Mouse (Mus musculus): ENCODE data around the gene Crtc1. TPM values are rescaled to one million over a fixed set of nuclear protein-coding genes. Genes with fewer than 3 reads are reported as not detected.

The Crtc1 gene
- polyA plus RNA-seq, 1 experiment from 2014 or later = 16.4 TPM

DNA sequence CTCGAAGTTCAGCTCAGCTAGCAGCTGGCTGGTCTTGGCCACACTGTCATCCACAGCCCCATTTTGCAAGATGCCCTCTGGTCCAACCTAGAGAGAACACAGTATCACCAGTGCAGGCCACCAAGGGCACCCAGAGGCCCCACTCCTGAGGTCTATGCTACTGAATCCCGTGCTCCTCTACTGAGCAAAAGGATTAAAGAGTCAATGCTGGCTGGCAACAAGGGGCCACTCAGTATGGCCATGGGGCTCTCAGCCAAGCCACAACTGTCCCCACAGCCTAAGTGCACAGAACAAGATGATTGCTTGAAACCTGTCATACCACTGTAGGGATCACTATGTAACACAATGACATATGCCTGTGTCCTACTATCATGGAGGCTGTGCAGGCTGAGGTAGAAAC, 95.1 kb downstream of the Crtc1 start:
- no peak for DNase-seq (ENCODE audit: extremely low spot score, low spot score)
- Histone ChIP-seq H3K27ac (no peak overlapping the region), H3K4me3 (no peak overlapping the region), H3K4me1 (peaks cover 35% of the 10 kb centered on the region), H3K36me3 (replicated peaks) (peaks cover 96% of the 10 kb centered on the region), H3K27me3 (ENCODE audit: poor library complexity, severe bottlenecking) (no peaks in the 10 kb centered on the region), H3K9me3 (no peaks in the 10 kb centered on the region)
- 90% methylated on average over 2 of the region's 2 CpGs for WGBS

DNA sequence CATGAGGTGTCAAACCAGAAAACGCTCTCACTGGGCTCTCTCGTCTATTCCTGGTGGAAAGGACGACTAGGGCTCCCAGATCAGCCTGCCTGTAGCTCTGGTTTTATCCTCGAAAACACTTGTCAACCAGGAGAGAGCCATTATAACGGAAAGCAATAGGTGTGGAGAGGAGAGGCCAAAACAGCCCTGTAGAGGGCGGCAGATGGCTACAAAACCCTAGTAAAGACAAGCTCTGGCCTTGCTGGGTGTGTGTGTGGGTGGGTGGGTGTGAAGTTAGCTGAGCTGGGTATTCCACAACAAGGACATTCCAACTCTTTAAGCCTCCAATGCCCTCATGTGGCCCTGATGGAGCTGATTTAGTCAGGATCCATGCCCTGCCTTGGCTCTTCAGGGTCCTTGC, 95.7 kb downstream of the Crtc1 start:
- H3K27ac ChIP-seq = no peak overlapping the region
- WGBS = 69% methylated on average over 6 of the region's 6 CpGs

DNA sequence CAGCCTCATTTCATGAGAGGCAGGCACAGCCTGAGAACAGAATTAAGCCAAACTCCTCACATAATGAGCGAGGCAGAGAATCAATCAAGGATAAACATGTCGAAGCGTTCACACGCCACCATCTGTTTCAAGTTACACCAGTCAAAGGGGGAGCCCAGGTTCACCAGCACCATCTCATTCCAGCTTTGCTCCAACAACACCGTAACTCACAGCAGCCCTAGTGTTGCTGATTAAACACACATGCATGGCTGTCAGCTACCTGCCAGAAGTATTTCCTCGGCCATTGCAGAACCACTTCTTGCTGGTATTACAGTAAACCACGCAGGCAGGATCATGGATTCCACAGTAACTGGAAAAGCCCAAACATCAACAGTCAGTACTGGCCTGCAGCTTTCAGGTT, 96.3 kb downstream of the Crtc1 start:
- DNase-seq (ENCODE audit: extremely low spot score, low spot score) = no peak
- H3K27me3 ChIP-seq (ENCODE audit: poor library complexity, severe bottlenecking) = no peaks in the 10 kb centered on the region
- H3K4me3 ChIP-seq = no peak overlapping the region
- peaks cover 23% of the 10 kb centered on the region; the same call in 1 of the 2 replicates for H3K4me1 ChIP-seq
- no peak overlapping the region for H3K27ac ChIP-seq
- WGBS = 76% methylated on average over 7 of the region's 7 CpGs
- peaks cover 96% of the 10 kb centered on the region for H3K36me3 ChIP-seq (replicated peaks)
- no peaks in the 10 kb centered on the region for H3K9me3 ChIP-seq

More for the DNA sequence above, 95.7 kb downstream of the Crtc1 start:
- Histone ChIP-seq H3K36me3 (replicated peaks) (peaks cover 96% of the 10 kb centered on the region), H3K4me1 (peaks cover 29% of the 10 kb centered on the region), H3K9me3 (no peaks in the 10 kb centered on the region), H3K4me3 (no peak overlapping the region), H3K27me3 (ENCODE audit: poor library complexity, severe bottlenecking) (no peaks in the 10 kb centered on the region)
- DNase-seq (ENCODE audit: extremely low spot score, low spot score) = no peak

DNA sequence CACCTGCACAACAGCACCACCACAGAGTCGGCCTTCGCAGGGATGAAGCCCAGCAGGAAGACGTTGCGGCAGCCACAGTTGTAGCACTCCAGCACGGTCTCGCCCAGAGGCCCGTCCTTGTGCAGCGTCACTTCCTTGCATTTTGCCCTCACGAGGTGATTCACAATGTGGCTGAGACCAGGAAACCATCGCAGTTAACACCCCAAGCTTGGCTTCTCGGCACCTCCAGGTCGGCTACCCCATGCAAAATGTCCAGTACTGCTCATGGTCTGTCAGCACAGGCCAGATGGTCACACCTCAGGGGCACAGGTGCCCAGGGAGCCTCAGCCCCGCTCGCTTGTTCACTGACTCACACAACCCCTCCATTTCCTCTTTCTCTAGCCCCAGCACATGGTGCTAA, 97.4 kb downstream of the Crtc1 start:
- 96% methylated on average over 14 of the region's 14 CpGs for WGBS
- DNase-seq (ENCODE audit: extremely low spot score, low spot score) = no peak
- peaks cover 96% of the 10 kb centered on the region for H3K36me3 ChIP-seq (replicated peaks)

DNA sequence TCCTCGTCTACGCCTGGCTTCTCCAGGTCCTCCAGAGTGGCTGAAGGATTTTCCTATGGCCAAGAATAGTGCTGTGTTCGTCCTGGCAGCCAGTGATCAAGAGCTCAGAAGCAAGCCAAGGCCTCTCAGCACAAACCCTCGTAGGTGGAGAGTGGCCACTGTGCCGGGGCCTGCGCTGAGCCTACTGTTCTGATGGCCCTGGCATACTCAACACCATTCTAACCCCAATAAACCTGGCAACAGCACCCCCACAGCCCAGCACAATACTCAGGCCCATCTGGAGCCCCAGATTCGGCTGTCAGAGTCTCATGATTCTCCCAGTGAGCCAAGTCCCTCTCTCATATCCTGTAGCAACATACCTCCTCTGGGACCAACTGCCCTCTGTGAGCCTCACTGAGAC, 98.7 kb downstream of the Crtc1 start:
- H3K4me3 ChIP-seq = no peak overlapping the region
- peaks cover 97% of the 10 kb centered on the region for H3K36me3 ChIP-seq (replicated peaks)
- no peaks in the 10 kb centered on the region for H3K9me3 ChIP-seq
- 93% methylated on average over 7 of the region's 7 CpGs for WGBS
- no peak for DNase-seq (ENCODE audit: extremely low spot score, low spot score)
- H3K4me1 ChIP-seq = peaks cover 20% of the 10 kb centered on the region; the same call in 1 of the 2 replicates
- H3K27me3 ChIP-seq (ENCODE audit: poor library complexity, severe bottlenecking) = no peaks in the 10 kb centered on the region
- no peak overlapping the region for H3K27ac ChIP-seq

More for the DNA sequence above, 97.4 kb downstream of the Crtc1 start:
- Histone ChIP-seq H3K27me3 (ENCODE audit: poor library complexity, severe bottlenecking) (no peaks in the 10 kb centered on the region), H3K27ac (no peak overlapping the region), H3K4me1 (peaks cover 20% of the 10 kb centered on the region; the same call in 1 of the 2 replicates), H3K4me3 (no peak overlapping the region), H3K9me3 (no peaks in the 10 kb centered on the region)

DNA sequence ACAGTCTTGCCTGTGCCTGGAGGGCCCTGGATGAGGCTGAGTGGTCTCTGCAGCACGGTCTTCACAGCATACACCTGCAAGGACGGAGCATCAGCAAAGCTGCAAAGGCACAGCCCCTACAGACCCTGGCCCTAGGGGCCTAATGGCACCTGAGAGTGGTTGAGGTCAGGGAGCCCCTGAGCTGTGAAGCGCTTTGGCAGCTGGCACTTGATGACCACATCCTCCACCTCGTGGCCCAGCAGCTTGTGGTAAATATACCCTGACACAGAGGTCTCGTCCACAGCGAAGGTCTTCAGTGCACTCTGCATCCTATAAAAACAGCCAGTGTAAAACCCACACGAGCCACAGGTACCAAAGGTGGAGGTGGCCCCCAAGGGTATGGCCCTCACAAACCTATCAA, 100.4 kb downstream of the Crtc1 start:
- 90% methylated on average over 7 of the region's 7 CpGs for WGBS
- H3K36me3 ChIP-seq (replicated peaks) = peaks cover 100% of the 10 kb centered on the region

DNA sequence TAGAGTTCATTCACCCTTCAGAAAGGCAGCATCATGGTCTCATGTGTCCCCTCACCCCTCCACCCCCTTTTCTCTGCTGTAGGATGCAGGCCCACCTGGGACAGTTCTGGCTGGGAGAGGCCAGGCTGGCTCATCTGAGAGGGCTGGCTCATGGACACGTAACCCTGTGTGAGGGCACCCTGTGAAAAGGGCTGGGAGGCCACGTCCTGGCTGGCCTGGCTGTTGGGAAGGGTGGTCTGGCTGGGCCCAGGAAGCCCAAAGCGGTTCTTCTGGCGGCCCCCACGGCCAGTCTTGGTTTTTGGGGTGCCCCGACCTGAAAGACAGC, 106.5 kb downstream of the Crtc1 start:
- peaks cover 91% of the 10 kb centered on the region for H3K36me3 ChIP-seq (replicated peaks)
- H3K27me3 ChIP-seq (ENCODE audit: poor library complexity, severe bottlenecking) = peaks cover 35% of the 10 kb centered on the region
- no peak overlapping the region for H3K27ac ChIP-seq
- no peak for DNase-seq (ENCODE audit: extremely low spot score, low spot score)
- WGBS = 97% methylated on average over 6 of the region's 6 CpGs
- no peaks in the 10 kb centered on the region for H3K9me3 ChIP-seq
- H3K4me1 ChIP-seq = peaks cover 45% of the 10 kb centered on the region
- H3K4me3 ChIP-seq = no peak overlapping the region

More for the DNA sequence above, 100.4 kb downstream of the Crtc1 start:
- Histone ChIP-seq H3K9me3 (no peaks in the 10 kb centered on the region), H3K4me3 (no peak overlapping the region), H3K27me3 (ENCODE audit: poor library complexity, severe bottlenecking) (no peaks in the 10 kb centered on the region), H3K27ac (no peak overlapping the region), H3K4me1 (peaks cover 16% of the 10 kb centered on the region; the same call in 1 of the 2 replicates)
- no peak for DNase-seq (ENCODE audit: extremely low spot score, low spot score)

Other genes starting within 250 kb of the Crtc1 start
- gene Slc25a42, start 227.3 kb downstream of the Crtc1 start, polyA plus RNA-seq (2016; fragmentation: Nextera tagmentation; extraction: Ambion mirVana) = 2.2 and 2.6 TPM in 2 replicates
- gene Sugp2, start 205.4 kb downstream of the Crtc1 start, polyA plus RNA-seq (2016; fragmentation: Nextera tagmentation; extraction: Ambion mirVana) = 55.7 and 56.7 TPM in 2 replicates
- gene Armc6, start 205.1 kb downstream of the Crtc1 start, polyA plus RNA-seq (2016; fragmentation: Nextera tagmentation; extraction: Ambion mirVana) = 29.4 and 32.7 TPM in 2 replicates
- gene Homer3, start 156.8 kb downstream of the Crtc1 start, polyA plus RNA-seq (2016; fragmentation: Nextera tagmentation; extraction: Ambion mirVana) = 115 and 120 TPM in 2 replicates
- gene Ddx49, start 137.1 kb downstream of the Crtc1 start, polyA plus RNA-seq (2016; fragmentation: Nextera tagmentation; extraction: Ambion mirVana) = 54.9 and 57.2 TPM in 2 replicates
- gene Cope, start 137.1 kb downstream of the Crtc1 start, polyA plus RNA-seq (2016; fragmentation: Nextera tagmentation; extraction: Ambion mirVana) = 286 and 300 TPM in 2 replicates
- gene Cers1, start 123.8 kb downstream of the Crtc1 start, polyA plus RNA-seq (2016; fragmentation: Nextera tagmentation; extraction: Ambion mirVana) = 4.1 and 4.5 TPM in 2 replicates
- gene Gdf1, start 109.8 kb downstream of the Crtc1 start, polyA plus RNA-seq (2016; fragmentation: Nextera tagmentation; extraction: Ambion mirVana) = 3.7 and 4.6 TPM in 2 replicates
- 14.5 and 16.3 TPM in 2 replicates for gene Upf1, start 86.3 kb downstream of the Crtc1 start, polyA plus RNA-seq (2016; fragmentation: Nextera tagmentation; extraction: Ambion mirVana)
- 0.19 and 0.38 TPM in 2 replicates for gene Comp, start 66.0 kb downstream of the Crtc1 start, polyA plus RNA-seq (2016; fragmentation: Nextera tagmentation; extraction: Ambion mirVana)
- gene Klhl26, start 37.4 kb upstream of the Crtc1 start, polyA plus RNA-seq (2016; fragmentation: Nextera tagmentation; extraction: Ambion mirVana) = 19.9 and 20.2 TPM in 2 replicates
- 16.7 and 19.5 TPM in 2 replicates for gene Tmem59l, start 47.8 kb upstream of the Crtc1 start, polyA plus RNA-seq (2016; fragmentation: Nextera tagmentation; extraction: Ambion mirVana)
- gene Crlf1, start 53.6 kb upstream of the Crtc1 start, polyA plus RNA-seq (2016; fragmentation: Nextera tagmentation; extraction: Ambion mirVana) = 34.1 and 48.4 TPM in 2 replicates
- 126 and 136 TPM in 2 replicates for gene Rex1bd, start 67.2 kb upstream of the Crtc1 start, polyA plus RNA-seq (2016; fragmentation: Nextera tagmentation; extraction: Ambion mirVana)
- gene Uba52, start 71.2 kb upstream of the Crtc1 start, polyA plus RNA-seq (2016; fragmentation: Nextera tagmentation; extraction: Ambion mirVana) = 879 and 899 TPM in 2 replicates
- 295 and 303 TPM in 2 replicates for gene Fkbp8, start 88.1 kb upstream of the Crtc1 start, polyA plus RNA-seq (2016; fragmentation: Nextera tagmentation; extraction: Ambion mirVana)
- 52.6 and 57.2 TPM in 2 replicates for gene Kxd1, start 88.4 kb upstream of the Crtc1 start, polyA plus RNA-seq (2016; fragmentation: Nextera tagmentation; extraction: Ambion mirVana)
- 20.8 and 22.7 TPM in 2 replicates for gene Ell, start 99.9 kb upstream of the Crtc1 start, polyA plus RNA-seq (2016; fragmentation: Nextera tagmentation; extraction: Ambion mirVana)
- 166 and 170 TPM in 2 replicates for gene Isyna1, start 154.8 kb upstream of the Crtc1 start, polyA plus RNA-seq (2016; fragmentation: Nextera tagmentation; extraction: Ambion mirVana)
- 74.4 and 84.1 TPM in 2 replicates for gene Ssbp4, start 169.3 kb upstream of the Crtc1 start, polyA plus RNA-seq (2016; fragmentation: Nextera tagmentation; extraction: Ambion mirVana)
- 0.49 and 0.87 TPM in 2 replicates for gene Lrrc25, start 176.6 kb upstream of the Crtc1 start, polyA plus RNA-seq (2016; fragmentation: Nextera tagmentation; extraction: Ambion mirVana)
- not detected in 2 replicates for gene Gdf15, start 192.9 kb upstream of the Crtc1 start, polyA plus RNA-seq (2016; fragmentation: Nextera tagmentation; extraction: Ambion mirVana)
- 40.5 and 49.3 TPM in 2 replicates for gene Pgpep1, start 220.8 kb upstream of the Crtc1 start, polyA plus RNA-seq (2016; fragmentation: Nextera tagmentation; extraction: Ambion mirVana)
- gene Lsm4, start 233.7 kb upstream of the Crtc1 start, polyA plus RNA-seq (2016; fragmentation: Nextera tagmentation; extraction: Ambion mirVana) = 336 and 339 TPM in 2 replicates

Data from forebrain, embryonic 10.5 days (tissue).